Mouse (Mus musculus) CD4-positive, CD25-positive, alpha-beta regulatory T cell, adult 2 months (primary cell): ENCODE measurements around the gene Gm49366.
"Not testable (repeated sequence)": the region's sequence is repeated elsewhere in the genome, so short reads cannot be mapped to it uniquely, and the experiment has no call there.

Experiments used
- DNase-seq: peaks from one replicate; pipeline ENCODE4 v3.0.0-alpha.2; 2012; ENCODE audit warnings: low read depth, low spot score

The Gm49366 gene

DNA sequence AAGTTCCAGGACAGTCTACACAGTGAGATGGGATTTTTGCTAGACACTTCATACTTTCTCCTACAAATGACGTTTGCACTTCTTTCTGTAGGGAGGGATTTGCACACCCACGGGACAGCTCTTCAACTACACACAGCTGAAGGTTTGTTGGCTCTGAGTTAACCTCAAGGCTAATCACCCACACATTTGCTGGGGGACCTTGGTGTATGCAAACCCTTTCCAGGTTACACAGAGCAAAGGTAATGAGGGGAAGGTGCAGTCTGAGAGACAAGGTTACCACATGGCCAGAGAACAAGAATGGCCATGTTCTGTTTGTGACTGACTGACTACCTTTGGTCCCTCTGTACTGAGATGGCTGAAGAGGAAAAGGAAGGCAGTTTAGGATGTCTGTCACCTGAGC lies 45.1 kb downstream of the Gm49366 start:
- DNase-seq = no peak

DNA sequence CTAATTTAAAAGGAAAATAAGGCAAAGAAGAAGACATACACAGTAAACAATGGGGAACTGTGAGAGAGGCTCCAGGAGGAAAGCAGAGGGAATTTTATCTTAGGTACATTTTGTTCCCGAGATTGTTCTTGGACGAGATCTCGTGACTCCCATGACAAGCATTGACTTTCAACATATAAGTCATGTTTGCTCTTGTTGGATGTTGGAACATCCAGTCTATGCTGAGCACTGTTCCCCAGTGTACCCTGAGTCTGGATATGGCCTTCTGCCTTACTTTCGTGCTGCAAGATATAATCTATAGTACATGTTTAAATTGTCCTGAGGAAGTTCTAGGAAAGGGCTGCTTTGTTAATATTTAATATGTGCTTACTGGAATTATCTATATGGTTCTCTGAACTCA lies 45.8 kb downstream of the Gm49366 start:
- DNase-seq = no peak

DNA sequence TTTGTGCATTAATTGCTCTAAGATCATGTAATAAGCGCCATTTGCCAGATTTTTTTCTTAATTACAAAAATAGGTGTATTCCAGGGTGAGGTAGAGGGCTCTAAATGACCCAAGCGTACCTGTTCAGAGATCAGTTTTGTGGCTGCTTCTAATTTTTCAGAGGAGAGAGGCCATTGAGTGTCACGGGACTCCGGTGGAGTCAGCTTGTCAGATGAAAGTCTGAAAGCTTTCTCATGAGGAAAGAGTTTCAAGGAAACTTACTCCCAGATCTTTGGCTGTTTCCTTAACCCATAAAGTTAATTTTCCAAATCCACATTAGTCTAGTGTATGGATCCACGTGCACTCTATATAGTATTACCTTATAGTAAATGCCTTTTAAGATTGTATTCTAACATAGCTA lies 55.9 kb downstream of the Gm49366 start:
- DNase-seq = not testable (repeated sequence)

DNA sequence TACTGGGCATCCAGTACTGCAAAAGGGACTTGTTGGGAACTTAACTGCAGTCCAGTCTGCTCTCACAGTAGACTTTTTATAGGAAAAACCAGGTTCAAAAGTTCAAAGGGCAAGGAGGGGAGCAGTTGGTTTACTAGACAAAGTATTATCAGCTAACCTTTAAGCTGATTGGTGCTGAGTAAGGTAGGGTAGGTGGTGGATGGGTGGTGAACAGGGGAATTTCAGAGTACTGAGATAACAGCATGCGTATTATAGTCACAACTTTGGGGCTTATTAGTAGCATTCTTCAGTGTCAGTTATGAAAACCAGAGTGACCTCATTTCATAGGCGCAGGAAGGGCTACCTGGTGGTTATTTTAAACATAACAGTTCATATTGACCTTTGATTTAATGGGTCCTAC lies 60.9 kb downstream of the Gm49366 start:
- DNase-seq = peak; percentile 30

DNA sequence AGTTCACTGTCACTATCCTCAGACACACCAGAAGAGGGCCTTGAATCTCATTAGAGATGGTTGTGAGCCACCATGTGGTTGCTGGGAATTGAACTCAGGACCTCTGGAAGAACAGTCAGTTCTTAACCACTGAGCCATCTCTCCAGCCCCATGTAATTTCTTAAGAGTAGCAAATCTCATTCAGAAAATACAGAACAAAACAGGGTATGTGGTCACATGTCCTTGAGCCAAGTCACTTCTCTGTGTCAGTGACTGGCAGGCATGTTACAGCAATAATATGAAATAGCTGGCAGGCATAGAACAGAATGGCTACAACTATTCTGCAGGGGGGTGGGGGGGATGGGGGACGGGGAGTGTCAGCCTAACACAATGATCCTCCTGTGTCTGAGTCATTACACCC lies 61.3 kb downstream of the Gm49366 start:
- DNase-seq = no peak

DNA sequence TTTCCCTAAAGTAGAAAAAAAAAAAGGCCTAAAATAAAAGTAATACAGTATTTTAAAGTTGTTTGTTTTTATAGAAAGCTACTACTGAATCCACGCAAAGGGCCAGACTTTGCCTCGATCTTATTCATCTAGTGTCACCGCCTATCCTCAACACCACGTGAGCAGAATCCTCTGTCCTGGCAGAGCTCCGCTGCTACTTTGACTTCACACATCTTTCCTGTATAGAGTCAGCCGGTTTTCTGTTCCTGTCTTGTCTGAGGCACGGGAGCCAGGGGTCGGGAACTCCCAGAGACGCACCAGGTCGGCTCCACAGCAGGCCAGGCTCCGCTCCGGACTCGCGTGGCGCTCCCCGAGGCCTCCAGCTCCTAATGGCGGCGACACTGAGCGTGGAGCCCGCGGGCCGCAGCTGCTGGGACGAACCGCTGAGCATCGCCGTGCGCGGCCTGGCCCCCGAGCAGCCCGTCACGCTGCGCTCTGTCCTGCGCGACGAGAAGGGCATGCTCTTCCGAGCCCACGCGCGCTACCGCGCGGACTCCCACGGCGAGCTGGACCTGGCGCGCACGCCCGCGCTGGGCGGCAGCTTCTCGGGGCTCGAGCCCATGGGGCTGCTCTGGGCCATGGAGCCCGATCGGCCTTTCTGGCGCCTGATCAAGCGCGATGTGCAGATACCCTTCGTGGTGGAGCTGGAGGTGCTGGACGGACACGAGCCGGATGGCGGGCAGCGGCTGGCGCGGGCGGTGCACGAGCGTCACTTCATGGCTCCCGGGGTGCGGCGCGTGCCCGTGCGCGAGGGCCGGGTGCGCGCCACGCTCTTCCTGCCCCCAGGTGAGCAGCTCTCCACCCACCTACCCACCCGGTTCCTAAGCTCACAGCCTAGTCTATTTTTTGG lies 62.1 kb downstream of the Gm49366 start, which contains the start of gene Acot6:
Gene Acot6, plus strand, starts transcription at position 51 of the 889 bp plus-strand sequence.
- DNase-seq = peak; percentile 67

DNA sequence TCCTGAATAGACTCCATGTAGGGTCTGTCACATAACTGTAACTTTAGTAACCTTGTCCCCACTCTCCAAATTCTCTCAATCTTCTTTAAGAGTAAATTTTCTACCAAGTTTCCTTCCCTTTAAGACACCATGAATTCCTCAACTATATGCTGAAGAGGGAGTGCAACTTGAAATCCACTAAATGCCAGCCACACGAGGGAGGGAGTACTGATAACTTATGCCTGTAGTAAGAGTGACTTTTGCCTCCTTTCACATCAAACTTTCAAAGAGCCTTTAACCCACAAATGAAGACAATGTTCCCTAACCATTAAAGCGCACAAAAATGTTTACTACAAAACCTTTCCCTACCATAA lies 62.7 kb downstream of the Gm49366 start:
- peak; percentile 8 for DNase-seq

DNA sequence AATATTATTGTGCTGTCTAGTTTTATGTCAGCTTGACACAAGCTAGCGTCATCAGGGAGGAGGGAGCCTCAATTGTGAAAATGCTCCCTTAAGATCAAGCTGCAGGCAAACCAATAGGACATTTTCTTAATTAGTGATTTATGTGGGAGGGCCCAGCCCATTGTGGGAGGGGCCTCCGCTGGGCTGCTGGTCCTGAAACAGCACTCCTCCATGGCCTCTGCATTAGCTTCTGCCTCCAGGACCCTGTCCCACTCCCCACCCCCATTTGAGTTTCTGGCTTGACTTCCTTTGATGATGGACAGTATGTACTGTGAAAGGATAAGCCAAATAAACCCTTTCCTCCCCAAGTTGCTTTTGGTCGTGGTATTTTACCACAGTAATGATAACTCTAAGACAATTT lies 68.3 kb downstream of the Gm49366 start:
- no peak for DNase-seq

DNA sequence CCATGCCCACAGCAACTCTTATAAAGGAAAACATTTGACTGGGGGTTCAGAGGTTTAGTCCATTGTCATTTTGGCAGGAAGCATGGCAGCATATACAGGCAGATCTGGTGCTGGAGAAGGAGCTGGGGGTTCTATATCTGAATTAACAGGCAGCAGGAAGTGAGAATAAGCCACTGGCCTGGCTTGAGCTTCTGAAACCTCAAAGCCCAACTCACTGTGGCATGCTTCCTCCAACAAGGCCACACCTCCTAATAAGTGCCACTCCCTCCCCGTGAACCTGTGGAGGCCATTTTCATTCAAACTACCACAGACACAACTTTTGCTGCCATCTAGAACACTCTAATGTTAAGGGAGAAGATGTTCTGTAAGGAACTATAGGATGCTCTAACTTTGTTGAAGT lies 69.0 kb downstream of the Gm49366 start:
- no peak for DNase-seq
